Mouse (Mus musculus) heart, adult 2 months (tissue): ENCODE measurements around the gene Ciita.

Experiments used
- CTCF ChIP-seq: fragments of 200-600 bp; IDR thresholded peaks from 2 replicates; pipeline ENCODE4 v1.8.1; 2022; ENCODE audit warnings: antibody characterized with exemption, mild to moderate bottlenecking, moderate library complexity
- EP300 ChIP-seq: fragments of 200-500 bp; IDR thresholded peaks from 2 replicates; pipeline ENCODE4 v1.6.1; 2011; ENCODE audit warnings: low read depth, low read length, control low read depth; ENCODE audit not compliant: insufficient read depth

DNA sequence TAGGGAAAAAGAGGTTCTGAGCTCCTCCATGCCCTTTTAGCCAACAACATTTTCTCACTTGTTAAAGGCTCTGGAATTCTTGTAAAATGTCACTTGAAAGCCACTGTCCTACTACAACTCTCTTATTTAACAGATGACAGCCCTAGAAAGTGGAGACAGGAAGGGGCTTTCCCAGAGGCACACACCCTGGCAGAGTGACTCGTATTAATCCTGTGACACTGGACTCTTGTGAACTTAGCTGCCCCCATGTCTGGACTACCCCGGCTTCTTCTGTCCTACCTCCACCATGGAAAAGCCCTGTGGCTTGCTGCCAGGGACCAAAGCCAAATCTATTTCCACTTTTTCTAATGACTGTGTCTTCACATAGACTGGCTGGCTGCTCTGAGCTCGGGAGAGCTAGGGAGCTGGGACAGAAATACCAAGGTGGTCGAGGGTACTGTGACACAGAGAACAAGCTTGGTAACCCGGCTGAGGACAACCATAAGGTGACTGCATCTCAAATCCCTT is 18.3 kb downstream of the Ciita start:
- TF ChIP-seq CTCF (no peak), EP300 (no peak)
